Mouse (Mus musculus) lung, embryonic 14.5 days (tissue): ENCODE data around the gene Cntn6. TPM values are rescaled to one million over a fixed set of nuclear protein-coding genes. Genes with fewer than 3 reads are reported as not detected.

Experiments
- ATAC-seq: fragments of 200-750 bp; cut with Nextera tagmentation; 2 replicates; pipeline ENCODE4 v1.8.0; 2017; ENCODE audit warnings: mild to moderate bottlenecking, moderate TSS enrichment, moderate library complexity; ENCODE audit not compliant: insufficient read depth
- DNase-seq: peaks from one replicate; pipeline ENCODE4 v3.0.0-alpha.2; 2015
- H3K27ac ChIP-seq: fragments of 300-500 bp; sonication (generic); 2 replicates; pipeline ENCODE4 v1.5.1; 2014; ENCODE audit warnings: low read depth, mild to moderate bottlenecking, moderate library complexity
- H3K27me3 ChIP-seq: fragments of 300-500 bp; sonication (generic); 2 replicates; pipeline ENCODE4 v1.6.1; 2014; ENCODE audit warnings: low read length, control low read depth; ENCODE audit not compliant: insufficient read depth
- H3K36me3 ChIP-seq: fragments of 300-500 bp; sonication (generic); 2 replicates; pipeline ENCODE4 v1.6.1; 2014; ENCODE audit warnings: control low read depth; ENCODE audit not compliant: insufficient read depth
- H3K4me1 ChIP-seq: fragments of 300-500 bp; sonication (generic); 2 replicates; pipeline ENCODE4 v1.6.1; 2014; ENCODE audit warnings: antibody characterized with exemption, control low read depth; ENCODE audit not compliant: insufficient read depth
- H3K4me2 ChIP-seq: fragments of 300-500 bp; sonication (generic); 2 replicates; pipeline ENCODE4 v1.6.1; 2014; ENCODE audit warnings: mild to moderate bottlenecking
- H3K4me3 ChIP-seq: fragments of 300-500 bp; sonication (generic); 2 replicates; pipeline ENCODE4 v1.5.1; 2014; ENCODE audit warnings: low read depth, low read length
- H3K9ac ChIP-seq: fragments of 300-500 bp; sonication (generic); 2 replicates; pipeline ENCODE4 v1.6.1; 2014
- H3K9me3 ChIP-seq: fragments of 300-500 bp; sonication (generic); 2 replicates; pipeline ENCODE4 v1.6.1; 2016; ENCODE audit warnings: low read depth, low read length, control low read depth
- CTCF ChIP-seq: IDR thresholded peaks from 2 replicates; pipeline ENCODE4 v1.5.1; 2016; ENCODE audit warnings: antibody characterized with exemption, low read depth
- WGBS: fragments of 180-500 bp; shearing (Covaris S2); extraction: QIAGEN DNeasy Blood & Tissue Kit; methylation state at CpG from one replicate; pipeline ENCODE4 v1.1.7; 2014; 5-methylcytosine and 5-hydroxymethylcytosine counted together
- polyA plus RNA-seq: library from polyadenylated mRNA; unstranded; fragments of >200 nt; fragmentation: Nextera tagmentation; extraction: Ambion mirVana; gene quantifications from 2 replicates; pipeline ENCODE4 v1.2.1, GENCODE M21; 2014

Gene Cntn6
- polyA plus RNA-seq, 1 experiment from 2014 or later, result not detected

DNA sequence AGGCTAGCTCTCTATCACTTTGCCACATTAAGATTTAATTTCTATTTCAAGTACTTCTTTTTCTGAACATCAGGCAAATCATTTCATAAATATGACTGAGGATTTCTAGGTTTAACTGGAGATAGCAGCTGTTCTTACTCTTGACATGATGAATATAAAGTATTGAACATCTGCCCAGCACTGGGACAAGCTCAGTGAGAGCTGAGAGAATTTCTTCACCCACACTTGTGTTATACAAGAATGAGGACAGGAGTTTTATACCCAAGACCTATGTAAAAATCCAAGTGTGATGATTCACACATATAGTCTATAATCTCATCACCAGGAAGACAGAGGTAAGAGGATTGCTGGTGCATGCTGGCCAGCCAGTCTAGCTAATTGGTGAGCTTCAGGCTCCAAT lies 393.2 kb downstream of the Cntn6 start:
- H3K36me3 ChIP-seq, result no peaks in the 10 kb centered on the region
- no peak for TF ChIP-seq CTCF
- H3K4me2 ChIP-seq, result no peak overlapping the region
- no peaks in the 10 kb centered on the region for H3K9me3 ChIP-seq
- H3K27ac ChIP-seq, result no peak overlapping the region
- DNase-seq, result no peak
- ATAC-seq, result no peak
- no peak overlapping the region for H3K4me3 ChIP-seq
- H3K4me1 ChIP-seq, result no peaks in the 10 kb centered on the region
- H3K9ac ChIP-seq, result no peak overlapping the region
- no peaks in the 10 kb centered on the region for H3K27me3 ChIP-seq

DNA sequence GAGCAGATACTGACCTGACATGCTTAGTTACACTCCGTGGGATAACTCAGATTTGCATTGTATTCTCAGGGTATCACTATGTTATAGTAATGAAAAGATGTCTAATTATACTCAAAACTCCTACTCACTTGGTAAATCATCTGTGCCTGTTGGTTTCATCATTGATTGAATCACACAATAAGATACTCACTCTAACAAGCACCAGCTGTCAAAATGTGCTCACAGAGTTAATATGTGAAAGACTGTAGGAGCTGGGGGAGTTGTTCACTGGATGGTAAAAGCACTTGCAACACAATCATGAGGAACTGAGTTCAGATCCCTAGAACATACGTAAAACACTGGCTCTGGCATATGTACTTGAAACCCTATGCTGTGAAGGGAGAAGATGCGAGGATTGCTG lies 398.5 kb downstream of the Cntn6 start:
- H3K9me3 ChIP-seq, result no peaks in the 10 kb centered on the region
- DNase-seq, result no peak
- H3K4me3 ChIP-seq, result no peak overlapping the region
- TF ChIP-seq CTCF, result no peak
- H3K27ac ChIP-seq, result no peak overlapping the region
- no peak for ATAC-seq
- H3K4me1 ChIP-seq, result no peaks in the 10 kb centered on the region
- no peak overlapping the region for H3K4me2 ChIP-seq
- H3K36me3 ChIP-seq, result no peaks in the 10 kb centered on the region
- H3K27me3 ChIP-seq, result no peaks in the 10 kb centered on the region
- no peak overlapping the region for H3K9ac ChIP-seq
- WGBS, result 77% methylated on average over 3 of the region's 3 CpGs
